ENCODE assay signal across 8 mouse cellular contexts in genomic region chr7:4149209-4150054, GRCm38 (mm10). TPM values are rescaled to one million over a fixed set of nuclear protein-coding genes. Genes with fewer than 3 reads are reported as not detected.
DNase-seq lines count a peak whose midpoint lies in the region; ATAC-seq and TF ChIP-seq lines count a peak whose summit lies in the region.

No protein-coding gene starts in this region.

- no peak for TF ChIP-seq CTCF in G1E (IDR thresholded peaks at IDR 0.05; ENCODE audit: low read depth, low read length)

- ATAC-seq in G1E (ENCODE audit: extremely low read depth, insufficient number of reproducible peaks, low FRiP score, poor library complexity, severe bottlenecking), result peak; percentile 50
- ATAC-seq in forebrain, embryonic 16.5 days, result peak; percentile 79
- ATAC-seq in lung, embryonic 16.5 days (ENCODE audit: low read depth), result peak; percentile 86

- peak overlapping the region; percentile 84 for H3K4me3 ChIP-seq in G1E (ENCODE audit: low read depth, low read length)
- peak overlapping the region; percentile 74 for H3K4me3 ChIP-seq in forebrain, embryonic 16.5 days (replicated peaks; ENCODE audit: low read length)
- H3K4me3 ChIP-seq in lung, embryonic 16.5 days (ENCODE audit: low read length), result peak overlapping the region; percentile 80

- H3K36me3 ChIP-seq in G1E (replicated peaks), result peaks cover 43% of the 10 kb centered on the region
- peaks cover 24% of the 10 kb centered on the region for H3K36me3 ChIP-seq in forebrain, embryonic 16.5 days (ENCODE audit: control insufficient read depth, insufficient read depth)
- peaks cover 32% of the 10 kb centered on the region for H3K36me3 ChIP-seq in lung, embryonic 16.5 days (ENCODE audit: control insufficient read depth, insufficient read depth, low read length)

- H3K27ac ChIP-seq in forebrain, embryonic 16.5 days (ENCODE audit: low read length), result peak overlapping the region; percentile 93
- H3K27ac ChIP-seq in lung, embryonic 16.5 days (ENCODE audit: low read length), result peak overlapping the region; percentile 99

- H3K9me3 ChIP-seq in G1E (replicated peaks), result no peaks in the 10 kb centered on the region
- no peaks in the 10 kb centered on the region for H3K9me3 ChIP-seq in forebrain, embryonic 16.5 days (ENCODE audit: control insufficient read depth, low read length)
- H3K9me3 ChIP-seq in lung, embryonic 16.5 days (ENCODE audit: control insufficient read depth, low read length), result no peaks in the 10 kb centered on the region

- under 1% methylated on average over 63 of the region's 64 CpGs for WGBS in forebrain, embryonic 16.5 days
- under 1% methylated on average over 64 of the region's 64 CpGs for WGBS in lung, embryonic 16.5 days

- peak; percentile 84 for DNase-seq in G1E (ENCODE audit: low spot score)
- DNase-seq in cerebellum, adult 18-20 months, result peak; percentile 86 to 92
- DNase-seq in heart, postnatal 4 days, result peak; percentile 80
- DNase-seq in layer of hippocampus, adult 9-11 months, result peak; percentile 88
- peak; percentile 52 for DNase-seq in ovary, adult 18-20 months (ENCODE audit: low spot score)
- peak; percentile 74 for DNase-seq in thymus, postnatal 0 days (ENCODE audit: low spot score)

- H3K4me1 ChIP-seq in G1E (ENCODE audit: insufficient read depth, low read depth, low read length), result peaks cover 88% of the 10 kb centered on the region
- H3K4me1 ChIP-seq in forebrain, embryonic 16.5 days (replicated peaks; ENCODE audit: control insufficient read depth, insufficient read depth, low read length), result peaks cover 22% of the 10 kb centered on the region
- peaks cover 27% of the 10 kb centered on the region for H3K4me1 ChIP-seq in lung, embryonic 16.5 days (replicated peaks; ENCODE audit: control insufficient read depth, insufficient read depth, low read length)

- H3K27me3 ChIP-seq in G1E (ENCODE audit: insufficient read depth, low read length), result no peaks in the 10 kb centered on the region
- H3K27me3 ChIP-seq in forebrain, embryonic 16.5 days (replicated peaks; ENCODE audit: control insufficient read depth, insufficient read depth, low read length), result peaks cover 11% of the 10 kb centered on the region
- no peaks in the 10 kb centered on the region; the same call in 1 of the 2 replicates for H3K27me3 ChIP-seq in lung, embryonic 16.5 days (ENCODE audit: control insufficient read depth, insufficient read depth, low read depth, low read length)

- peak overlapping the region; percentile 75 for H3K4me2 ChIP-seq in forebrain, embryonic 16.5 days (ENCODE audit: low read length)
- H3K4me2 ChIP-seq in lung, embryonic 16.5 days (ENCODE audit: low read depth, low read length), result peak overlapping the region; percentile 97

- H3K9ac ChIP-seq in forebrain, embryonic 16.5 days (replicated peaks; ENCODE audit: low read depth, low read length), result peak overlapping the region; percentile 89
- H3K9ac ChIP-seq in lung, embryonic 16.5 days (ENCODE audit: low read length), result peak overlapping the region; percentile 88

RNA-seq across cellular contexts. Expression of gene Leng9, which starts 0.7 kb away (rescaled TPM):
- total RNA-seq in G1E (2014; fragmentation: Nextera tagmentation), result 4.6 and 5.4 TPM in 2 replicates
- 3.7 TPM in 2 replicates for total RNA-seq in G1E (2017)
- polyA plus RNA-seq in G1E (2012), result 1.8 and 2.9 TPM in 2 replicates
- polyA plus RNA-seq in forebrain, embryonic 16.5 days (2015; fragmentation: Nextera tagmentation; extraction: Ambion mirVana), result 5.4 and 6.4 TPM in 2 replicates
- 1 to 10 TPM; 2.1 to 3.0 TPM for total RNA-seq in heart, postnatal 4 days (2021)
- 5.0 and 5.5 TPM in 2 replicates for polyA plus RNA-seq in lung, embryonic 16.5 days (2015; fragmentation: Nextera tagmentation; extraction: Ambion mirVana)
- polyA plus RNA-seq in thymus, postnatal 0 days (2015; fragmentation: Nextera tagmentation; extraction: Ambion mirVana), result 7.0 and 8.7 TPM in 2 replicates

RNA-seq across cellular contexts. Expression of gene Leng8, which starts 12.6 kb away (rescaled TPM):
- total RNA-seq in G1E (2014; fragmentation: Nextera tagmentation) (125 and 154 TPM in 2 replicates), G1E (2017) (37.5 and 40.8 TPM in 2 replicates)
- 132 and 135 TPM in 2 replicates for polyA plus RNA-seq in G1E (2012)
- 68.6 and 95.7 TPM in 2 replicates for polyA plus RNA-seq in forebrain, embryonic 16.5 days (2015; fragmentation: Nextera tagmentation; extraction: Ambion mirVana)
- 10 to 100 TPM; 63.7 to 77.8 TPM for total RNA-seq in heart, postnatal 4 days (2021)
- polyA plus RNA-seq in lung, embryonic 16.5 days (2015; fragmentation: Nextera tagmentation; extraction: Ambion mirVana), result 54.0 and 56.1 TPM in 2 replicates
- polyA plus RNA-seq in thymus, postnatal 0 days (2015; fragmentation: Nextera tagmentation; extraction: Ambion mirVana), result 23.0 and 30.9 TPM in 2 replicates

RNA-seq across cellular contexts. Expression of gene Cdc42ep5, which starts 15.2 kb away (rescaled TPM):
- total RNA-seq in G1E (2014; fragmentation: Nextera tagmentation) (1.3 TPM in 1 of 2 replicates, not detected in the other), G1E (2017) (0.33 and 0.52 TPM in 2 replicates)
- polyA plus RNA-seq in G1E (2012), result 0.62 and 0.83 TPM in 2 replicates
- 3.4 and 3.8 TPM in 2 replicates for polyA plus RNA-seq in forebrain, embryonic 16.5 days (2015; fragmentation: Nextera tagmentation; extraction: Ambion mirVana)
- total RNA-seq in heart, postnatal 4 days (2021), result 10 to 100 TPM; 13.6 to 14.0 TPM
- polyA plus RNA-seq in lung, embryonic 16.5 days (2015; fragmentation: Nextera tagmentation; extraction: Ambion mirVana), result 46.2 and 49.2 TPM in 2 replicates
- 12.3 and 12.6 TPM in 2 replicates for polyA plus RNA-seq in thymus, postnatal 0 days (2015; fragmentation: Nextera tagmentation; extraction: Ambion mirVana)

RNA-seq across cellular contexts. Expression of gene Ttyh1, which starts 30.2 kb away (rescaled TPM):
- not detected in 2 replicates for total RNA-seq in G1E (2014; fragmentation: Nextera tagmentation)
- 0.06 and 0.11 TPM in 2 replicates for total RNA-seq in G1E (2017)
- polyA plus RNA-seq in G1E (2012), result not detected in 2 replicates
- 97.4 and 115 TPM in 2 replicates for polyA plus RNA-seq in forebrain, embryonic 16.5 days (2015; fragmentation: Nextera tagmentation; extraction: Ambion mirVana)
- total RNA-seq in heart, postnatal 4 days (2021), result 1 to 10 TPM; 1.1 to 2.1 TPM
- polyA plus RNA-seq in lung, embryonic 16.5 days (2015; fragmentation: Nextera tagmentation; extraction: Ambion mirVana), result 2.1 and 2.9 TPM in 2 replicates
- polyA plus RNA-seq in thymus, postnatal 0 days (2015; fragmentation: Nextera tagmentation; extraction: Ambion mirVana), result 0.76 and 0.96 TPM in 2 replicates

Comparison
In these comparisons a context has a peak if more than half of its experiments do, and no peak if none do; other contexts are left out.
1. Peak in every context shown above with its lines: DNase-seq, ATAC-seq, H3K4me3 ChIP-seq and H3K27ac ChIP-seq.